Mouse (Mus musculus): Measurements from ENCODE around the gene Arhgap25.

DNA sequence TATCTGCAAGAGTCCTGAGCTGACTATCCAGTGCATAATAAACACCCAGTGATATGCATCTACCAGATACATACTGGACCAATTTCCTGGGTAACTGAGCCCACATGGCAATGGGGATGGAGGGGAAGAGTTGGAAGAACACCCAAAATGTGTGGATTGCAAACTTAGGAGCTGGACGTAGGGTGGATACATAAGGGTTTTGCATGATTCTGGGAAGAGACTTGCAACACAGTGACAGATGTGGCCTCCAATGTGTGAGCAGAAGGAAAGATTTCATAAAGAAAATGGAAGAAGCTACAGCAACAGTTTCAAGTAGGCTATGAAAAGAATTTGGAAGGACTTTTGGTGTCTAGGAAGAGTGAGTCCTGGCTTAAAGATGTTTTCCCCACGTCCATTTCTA lies 10.0 kb downstream of the Arhgap25 start:
- TF ChIP-seq CTCF (conservative IDR thresholded peaks at IDR 0.05; ENCODE audit: low read length) (no peak), POU5F1 (IDR thresholded peaks at IDR 0.05; ENCODE audit: borderline replicate concordance, low read length) (no peak)

All from E14TG2a.4 (cell line).